Mouse (Mus musculus) T-helper 1 cell (primary cell): Measurements from ENCODE around the gene Fmn2.

Experiments used
- in situ Hi-C: fragments of 300-600 bp; cut with MboI, MseI; formaldehyde crosslinking; loops from one replicate; pipeline ENCODE4 v1.15.1; 2025; ENCODE audit warnings: high pct_unique_total_duplicates

The Fmn2 gene

DNA sequence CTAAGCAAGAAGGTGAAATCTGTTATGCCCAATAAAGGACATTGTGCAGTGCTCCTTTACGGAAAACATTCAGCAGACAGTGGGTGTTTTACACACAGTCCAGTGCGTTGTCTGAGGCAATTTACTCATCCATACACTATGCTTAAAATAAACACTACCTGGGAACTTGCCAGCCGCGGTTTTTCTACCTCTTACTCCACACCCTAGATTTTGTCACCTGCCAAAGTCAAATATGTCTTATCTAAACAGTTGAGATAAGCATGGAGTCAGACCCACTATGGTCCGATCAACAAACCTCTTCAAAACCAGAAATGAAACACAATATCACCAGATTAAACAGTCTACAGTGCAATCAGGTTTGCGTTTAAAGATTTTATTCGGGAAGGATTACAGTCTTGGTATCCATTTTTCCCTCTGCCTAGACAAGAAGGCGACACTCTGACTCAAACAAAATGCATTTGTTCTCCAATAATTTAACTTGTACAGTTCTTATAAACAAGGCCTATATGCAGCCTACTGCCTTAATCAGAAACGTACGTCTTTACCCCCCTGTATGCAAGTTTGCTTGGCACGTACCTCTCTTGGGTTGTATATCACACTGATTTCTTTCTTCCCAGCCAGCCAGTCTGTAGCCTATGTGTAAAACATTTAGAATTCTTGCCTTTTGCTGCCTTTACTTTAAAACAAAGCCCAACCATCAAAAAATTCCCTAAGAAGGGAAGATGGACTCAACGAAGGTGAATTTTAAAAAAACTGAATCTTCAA is 158.0 kb downstream of the Fmn2 start:
- in situ Hi-C loops, result no loop called here

DNA sequence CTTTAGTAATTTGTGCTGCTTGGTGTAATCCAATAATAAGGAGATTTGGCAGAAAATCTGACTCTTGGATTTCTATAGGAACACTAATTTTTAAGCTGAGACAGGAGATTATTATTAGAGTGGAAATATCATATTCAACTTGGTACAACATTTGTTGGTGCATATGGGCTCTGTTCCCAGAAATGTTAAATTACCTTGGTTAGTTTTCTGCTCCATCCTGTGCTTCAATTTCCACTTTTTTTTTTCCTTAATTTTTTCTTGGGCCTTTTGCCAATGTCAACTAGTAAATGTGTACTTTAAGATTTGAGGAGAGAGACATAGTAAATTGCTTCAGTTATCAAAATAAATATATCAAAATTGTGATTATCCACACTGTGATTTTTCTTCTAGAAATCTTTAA is 163.5 kb downstream of the Fmn2 start:
- in situ Hi-C loops, result no loop called here

DNA sequence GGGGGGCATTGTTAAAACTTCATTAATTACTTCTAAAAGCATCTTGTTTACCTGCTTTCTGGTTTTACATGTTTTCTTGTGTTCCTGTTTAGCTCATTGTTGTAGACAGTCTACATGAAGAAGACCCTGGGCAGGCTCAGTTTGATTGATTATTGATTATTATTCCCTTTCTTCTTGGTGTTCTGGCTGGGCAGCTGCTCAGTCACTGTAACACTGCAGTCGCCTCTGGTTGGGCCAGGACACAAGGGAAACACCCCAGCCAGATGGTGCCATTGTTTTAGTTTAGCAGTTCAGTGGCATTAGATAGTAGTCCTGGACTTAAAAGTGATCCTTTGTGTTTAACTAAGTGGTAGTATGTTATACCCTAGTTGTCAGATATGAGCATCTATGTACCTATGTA is 167.5 kb downstream of the Fmn2 start:
- in situ Hi-C loops, result no loop called here

DNA sequence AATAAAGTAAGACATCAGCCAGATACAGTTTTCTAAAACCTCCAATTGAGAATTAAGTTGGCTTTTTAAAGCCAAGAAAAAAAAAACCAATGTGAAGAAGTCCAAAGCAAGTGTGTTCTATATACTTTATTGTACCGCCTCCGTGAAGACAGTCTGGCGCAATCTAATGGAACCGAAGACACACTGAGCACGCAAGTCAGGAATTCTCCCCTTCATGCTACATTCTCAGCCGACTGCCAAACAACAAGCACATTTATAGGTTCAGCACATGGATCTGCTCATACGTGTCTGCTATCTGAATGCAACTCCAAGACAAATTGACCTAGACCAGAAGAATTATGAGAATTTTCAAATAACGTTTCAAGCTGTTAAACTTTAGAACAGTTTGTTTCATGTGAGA is 169.2 kb downstream of the Fmn2 start:
- in situ Hi-C loops, result no loop called here

GRCm38 (mm10) chr1:174674586-174674985 is 173.0 kb downstream of the Fmn2 start:
- in situ Hi-C loops, result no loop called here

DNA sequence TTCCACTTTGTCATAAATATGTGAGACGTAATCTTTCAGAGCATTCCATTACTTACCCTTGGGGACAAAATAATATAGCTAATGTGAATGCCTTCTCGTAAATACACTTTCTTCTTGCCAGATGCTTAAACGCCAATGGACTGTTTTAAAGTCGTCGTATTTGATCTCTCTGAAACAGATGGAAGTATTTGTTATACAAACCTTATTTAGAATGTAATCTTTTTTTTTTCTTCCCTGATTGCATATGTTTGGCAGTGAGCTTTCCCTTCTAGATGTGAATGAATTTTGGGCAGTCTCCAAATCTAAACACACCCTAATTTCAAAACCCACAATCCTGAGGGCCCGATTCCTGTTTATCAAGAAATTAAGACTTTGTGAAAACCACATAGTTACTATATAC is 173.7 kb downstream of the Fmn2 start:
- in situ Hi-C loops, result no loop called here

- in situ Hi-C loops, result no loop called here
Measured at GRCm38 (mm10) chr1:174676187-174676586, 174.6 kb downstream of the Fmn2 start.

DNA sequence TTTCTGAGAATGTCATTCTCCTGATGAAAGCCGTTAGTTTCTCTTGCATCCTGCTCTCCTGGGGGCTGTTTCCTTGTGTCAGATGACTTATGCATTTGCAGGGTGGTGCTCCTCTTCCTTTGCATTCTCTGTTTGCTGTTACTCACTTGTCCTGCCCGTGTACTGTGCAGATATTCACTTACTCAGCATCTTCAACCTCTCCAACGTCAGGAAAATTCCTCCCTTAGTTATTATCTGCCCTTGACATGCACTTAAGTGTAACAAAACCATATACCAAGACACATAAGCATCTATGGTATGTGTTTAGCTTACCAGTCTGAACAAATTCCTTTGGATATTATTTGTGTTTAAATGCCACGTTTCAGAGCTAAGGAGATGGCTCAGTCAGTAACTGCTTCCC is 175.6 kb downstream of the Fmn2 start:
- in situ Hi-C loops, result no loop called here

GRCm38 (mm10) chr1:174689301-174689700 is 187.7 kb downstream of the Fmn2 start:
- in situ Hi-C loops, result no loop called here

DNA sequence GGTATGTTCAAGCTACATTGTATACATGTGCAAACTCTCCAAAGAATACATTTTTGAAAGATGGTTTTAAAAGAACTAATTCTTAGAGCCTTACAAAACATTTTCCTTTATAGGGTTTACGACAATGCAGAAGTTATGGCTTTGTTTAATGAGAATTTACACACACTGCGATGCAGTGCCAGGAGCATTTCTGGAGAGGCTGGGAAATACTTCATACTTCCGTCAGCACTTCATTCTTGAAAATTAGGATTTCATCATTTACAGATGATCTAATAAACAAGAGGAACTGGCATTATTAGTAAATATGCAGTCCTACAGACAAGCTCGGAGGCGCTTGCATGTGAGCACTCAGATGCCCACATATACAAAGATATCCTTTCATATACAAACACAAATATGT is 199.2 kb downstream of the Fmn2 start:
- in situ Hi-C loops, result no loop called here

DNA sequence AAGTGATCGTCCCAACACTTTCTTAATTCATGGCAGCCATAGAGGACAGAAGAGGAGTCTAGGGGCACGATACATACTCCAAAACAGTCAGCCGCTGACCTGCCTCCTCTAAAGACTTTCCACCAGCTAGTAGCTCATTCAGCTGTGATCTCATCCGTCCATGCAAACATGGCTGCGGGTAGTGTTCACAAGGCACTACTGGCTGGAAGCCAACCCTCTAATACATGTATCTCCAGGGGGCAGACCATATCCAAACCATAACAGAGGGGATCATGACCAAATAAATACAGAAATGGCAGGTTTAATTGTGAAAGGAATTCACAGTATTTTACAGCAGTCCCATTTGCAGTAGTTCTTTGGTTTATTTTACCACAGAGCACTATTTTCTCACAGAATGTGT is 200.2 kb downstream of the Fmn2 start:
- in situ Hi-C loops, result no loop called here

DNA sequence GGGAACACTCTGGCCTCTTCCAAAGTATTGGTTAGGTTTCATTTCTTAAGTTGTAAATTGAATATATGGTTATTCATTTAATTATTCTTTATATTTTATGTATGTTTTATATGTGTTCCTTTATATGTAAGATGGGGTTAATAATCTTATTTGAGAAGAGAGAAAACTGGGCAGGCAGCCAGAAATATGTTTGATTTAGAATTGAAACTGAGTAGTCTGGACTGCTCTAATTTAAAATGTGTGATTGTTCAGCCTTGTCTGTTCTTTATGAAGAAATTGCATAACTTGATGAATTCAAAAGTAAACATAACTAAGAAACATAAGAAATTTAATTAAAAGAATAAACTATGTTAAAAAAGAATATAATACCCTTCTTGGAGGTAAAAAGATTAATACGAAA is 202.3 kb downstream of the Fmn2 start:
- in situ Hi-C loops, result no loop called here

DNA sequence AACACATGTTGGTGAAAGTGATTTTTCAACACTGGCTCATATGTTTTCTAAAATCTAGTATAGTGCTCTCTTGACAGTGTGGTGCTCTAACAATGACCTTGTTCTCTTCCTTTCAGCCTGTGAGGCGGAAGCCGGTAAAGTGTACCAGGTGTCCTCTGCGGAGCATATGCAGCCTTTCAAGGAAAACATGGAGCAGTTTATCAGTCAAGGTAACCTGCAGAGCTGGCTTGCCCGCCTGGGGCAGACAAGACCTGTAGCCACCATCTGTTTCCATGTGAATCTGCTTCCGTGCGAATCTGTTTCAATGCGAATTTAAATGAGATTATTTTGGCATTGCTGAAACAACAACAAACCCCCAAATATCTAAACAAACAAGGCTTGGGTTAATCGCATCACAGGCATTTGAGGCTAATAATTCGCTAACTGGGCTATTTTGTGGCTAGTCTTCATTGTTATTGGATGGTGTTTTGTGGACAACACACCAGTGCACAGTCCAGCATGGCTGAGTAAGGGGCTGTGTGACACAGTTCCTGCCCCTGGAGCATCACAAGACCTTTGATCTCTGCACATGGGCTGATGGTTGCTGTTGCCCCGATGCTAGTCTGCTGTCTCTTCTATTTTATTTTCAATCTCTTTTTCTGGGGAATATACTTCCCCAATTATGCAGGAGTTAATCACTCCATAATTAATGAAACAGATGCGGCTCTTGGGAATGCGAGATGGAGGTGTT is 218.3 kb downstream of the Fmn2 start:
- in situ Hi-C loops, result no loop called here

DNA sequence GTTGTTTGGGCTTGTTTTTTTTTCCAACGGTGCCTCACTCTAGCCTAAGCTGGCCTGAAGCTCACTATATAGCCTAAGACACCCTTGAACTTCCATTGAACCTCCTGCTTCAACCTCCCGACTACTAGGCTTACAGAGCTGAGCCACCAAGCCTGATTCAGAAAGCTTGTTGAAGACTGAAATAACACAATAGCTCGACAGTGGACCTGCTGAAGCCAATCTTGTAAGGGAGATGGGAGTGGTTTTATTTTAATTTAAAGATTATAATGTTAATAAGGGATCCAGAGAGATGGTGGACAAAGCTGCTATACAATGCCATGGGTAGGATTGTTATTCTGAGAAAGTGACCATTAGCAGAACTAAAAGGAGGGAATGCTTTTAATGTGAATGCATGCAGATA is 227.1 kb downstream of the Fmn2 start:
- in situ Hi-C loops, result no loop called here

DNA sequence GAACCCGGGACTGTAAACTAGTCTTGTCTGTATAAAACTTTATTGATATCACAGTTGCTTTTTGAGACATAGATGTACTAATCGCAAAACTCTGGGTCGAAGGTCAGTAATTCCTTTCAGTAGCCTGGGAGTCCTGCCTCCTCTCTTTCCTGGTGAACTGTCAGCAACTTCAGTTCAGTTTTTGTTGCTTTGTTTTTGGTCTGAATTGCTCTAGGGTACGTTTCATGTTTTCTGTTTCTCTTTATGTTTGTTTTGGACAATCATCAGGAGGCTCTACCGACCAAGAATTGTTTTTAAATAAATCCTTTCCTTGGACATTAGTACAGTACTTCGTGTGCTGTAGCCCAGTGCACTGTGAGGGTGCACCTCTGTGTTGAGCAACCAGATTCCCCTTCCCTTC is 231.1 kb downstream of the Fmn2 start:
- in situ Hi-C loops, result no loop called here

DNA sequence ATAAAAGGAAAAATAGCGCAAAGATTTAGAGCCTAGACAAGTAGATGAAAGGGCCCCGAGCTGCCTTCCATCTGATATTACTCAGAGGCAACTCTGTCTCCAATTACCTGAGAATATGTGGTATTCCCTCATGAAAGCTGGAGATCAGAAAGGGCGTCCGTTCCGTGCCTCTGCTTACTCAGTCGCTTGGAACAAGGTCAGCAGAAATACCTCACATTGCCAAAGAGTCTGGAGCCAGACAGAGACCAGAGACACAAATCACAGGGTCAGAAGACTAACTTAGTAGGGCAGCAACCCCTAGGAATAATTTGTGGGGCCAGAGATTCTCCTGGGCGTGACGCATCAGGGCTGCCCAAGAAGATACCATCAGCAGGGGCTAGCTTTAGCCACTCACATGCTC is 237.3 kb downstream of the Fmn2 start:
- in situ Hi-C loops, result no loop called here

DNA sequence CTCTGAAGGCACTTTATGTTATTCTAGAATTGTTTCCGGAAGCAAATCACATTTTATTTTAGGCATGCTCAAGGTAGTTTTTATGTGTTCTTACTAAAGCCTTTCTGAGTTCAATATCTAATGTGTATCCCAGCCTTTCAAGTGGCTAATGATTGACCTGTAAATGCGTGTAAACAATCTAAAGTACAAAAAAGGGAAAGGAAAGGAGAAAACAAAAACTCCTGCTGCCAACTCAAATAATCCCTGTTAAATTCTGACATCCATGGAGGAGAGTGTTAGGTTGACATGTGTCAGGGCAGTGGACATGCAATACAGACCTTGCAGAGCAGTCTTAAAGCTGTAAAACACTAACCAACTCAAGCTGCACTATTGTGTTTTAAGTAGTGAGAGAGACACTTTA is 241.0 kb downstream of the Fmn2 start:
- in situ Hi-C loops, result no loop called here

DNA sequence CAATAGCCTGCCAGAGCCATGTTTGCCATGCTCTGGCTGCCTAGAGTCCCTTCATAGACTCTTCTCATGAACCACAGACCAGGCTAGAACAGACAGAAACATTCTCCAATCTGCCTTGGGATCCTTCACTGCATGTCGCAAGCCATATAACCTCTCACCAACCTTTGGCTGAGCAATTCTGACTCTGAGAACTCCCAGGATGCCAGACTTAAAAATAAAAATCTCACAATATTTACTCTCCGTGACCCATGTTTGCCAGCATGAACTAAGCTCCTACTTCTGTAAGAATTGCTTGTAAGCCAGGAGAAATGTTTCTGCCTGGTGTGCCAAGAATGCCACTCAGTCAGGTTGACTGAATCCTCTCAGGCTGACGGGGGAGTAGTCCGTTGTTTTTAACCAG is 246.9 kb downstream of the Fmn2 start:
- in situ Hi-C loops, result no loop called here

DNA sequence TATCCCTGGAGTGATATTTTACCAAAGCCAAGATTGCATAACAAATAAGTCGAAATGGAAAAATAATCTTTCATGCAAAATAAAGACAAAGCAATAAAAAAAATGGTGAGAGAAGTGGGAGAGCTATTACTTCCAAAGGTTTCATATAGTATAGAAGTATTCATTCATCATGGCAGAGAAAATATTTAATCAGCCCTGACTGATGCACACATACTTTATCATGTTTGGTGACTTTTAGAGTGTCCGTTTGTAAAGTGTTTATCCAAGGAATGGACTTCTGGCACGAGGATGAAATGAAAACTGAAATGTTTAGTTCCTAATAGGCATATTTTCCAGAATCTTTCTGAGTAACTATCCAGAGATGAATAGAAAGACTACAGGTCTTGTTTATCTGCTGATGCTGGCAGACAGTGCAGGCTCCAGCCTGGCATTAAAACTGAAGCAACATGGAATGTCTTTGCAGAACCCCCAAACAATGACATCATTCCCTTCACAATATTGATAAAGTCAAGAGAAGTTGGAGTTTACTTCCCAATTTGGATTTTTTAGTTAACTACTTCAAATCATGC is 249.4 kb downstream of the Fmn2 start:
- in situ Hi-C loops, result no loop called here

- in situ Hi-C loops, result no loop called here
Measured at GRCm38 (mm10) chr1:174759354-174759753, 257.7 kb downstream of the Fmn2 start.

- in situ Hi-C loops, result no loop called here
Measured at GRCm38 (mm10) chr1:174765757-174766156, 264.1 kb downstream of the Fmn2 start.

GRCm38 (mm10) chr1:174766852-174767251 is 265.2 kb downstream of the Fmn2 start:
- in situ Hi-C loops, result no loop called here

DNA sequence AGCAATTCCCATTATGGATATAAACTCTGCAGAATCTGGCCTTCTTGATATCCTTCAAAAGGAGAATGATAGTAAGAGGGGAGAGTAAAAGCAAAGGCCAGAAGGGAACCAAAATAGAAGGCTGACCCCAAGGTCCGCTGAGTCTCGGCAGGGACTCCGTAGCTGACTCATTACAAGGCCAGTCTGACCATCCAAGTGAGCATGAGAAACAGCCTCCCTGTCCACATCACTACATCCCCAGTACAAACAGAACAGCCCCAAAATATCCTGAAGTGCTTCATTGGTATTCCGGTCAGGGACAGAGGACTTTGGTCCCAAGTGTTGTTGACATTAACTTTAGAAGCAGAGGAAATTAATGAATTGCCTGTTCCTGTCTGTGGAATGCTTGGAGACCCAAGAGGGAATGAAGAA is 270.3 kb downstream of the Fmn2 start:
- in situ Hi-C loops, result no loop called here
